Mouse (Mus musculus): ENCODE results near the gene Furin. TPM values are rescaled to one million over a fixed set of nuclear protein-coding genes. Genes with fewer than 3 reads are reported as not detected.

Gene Furin
- 14.3 and 17.2 TPM in 2 replicates for polyA plus RNA-seq (2012; rRNA removed)

DNA sequence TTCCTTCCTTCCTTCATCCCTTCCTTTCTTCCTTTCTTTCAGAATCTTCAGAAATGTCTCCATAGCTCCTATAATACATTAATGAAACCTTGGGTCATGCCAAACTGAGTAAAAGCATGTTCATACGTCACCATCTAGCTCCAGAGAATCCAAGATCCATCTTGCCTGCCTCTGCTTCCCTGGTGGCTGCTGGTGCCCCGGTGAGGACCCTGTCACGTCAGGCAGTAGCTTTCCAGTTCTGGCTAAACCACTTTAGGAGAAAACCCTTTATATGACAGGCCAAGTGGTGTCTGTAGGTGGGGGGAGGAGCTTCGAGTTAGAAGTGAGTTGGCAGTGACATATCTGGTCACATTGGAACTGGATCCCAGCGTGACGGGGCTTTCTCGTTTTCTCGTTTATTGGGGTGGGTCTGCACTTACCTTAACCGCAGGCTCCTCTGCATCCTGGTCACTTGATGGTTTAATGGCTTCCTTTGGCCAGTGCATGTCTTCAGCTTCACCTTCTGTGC, at the start of gene Furin:
Gene Furin (minus strand): TSS at position 249 of the 508 bp plus-strand sequence.

DNA sequence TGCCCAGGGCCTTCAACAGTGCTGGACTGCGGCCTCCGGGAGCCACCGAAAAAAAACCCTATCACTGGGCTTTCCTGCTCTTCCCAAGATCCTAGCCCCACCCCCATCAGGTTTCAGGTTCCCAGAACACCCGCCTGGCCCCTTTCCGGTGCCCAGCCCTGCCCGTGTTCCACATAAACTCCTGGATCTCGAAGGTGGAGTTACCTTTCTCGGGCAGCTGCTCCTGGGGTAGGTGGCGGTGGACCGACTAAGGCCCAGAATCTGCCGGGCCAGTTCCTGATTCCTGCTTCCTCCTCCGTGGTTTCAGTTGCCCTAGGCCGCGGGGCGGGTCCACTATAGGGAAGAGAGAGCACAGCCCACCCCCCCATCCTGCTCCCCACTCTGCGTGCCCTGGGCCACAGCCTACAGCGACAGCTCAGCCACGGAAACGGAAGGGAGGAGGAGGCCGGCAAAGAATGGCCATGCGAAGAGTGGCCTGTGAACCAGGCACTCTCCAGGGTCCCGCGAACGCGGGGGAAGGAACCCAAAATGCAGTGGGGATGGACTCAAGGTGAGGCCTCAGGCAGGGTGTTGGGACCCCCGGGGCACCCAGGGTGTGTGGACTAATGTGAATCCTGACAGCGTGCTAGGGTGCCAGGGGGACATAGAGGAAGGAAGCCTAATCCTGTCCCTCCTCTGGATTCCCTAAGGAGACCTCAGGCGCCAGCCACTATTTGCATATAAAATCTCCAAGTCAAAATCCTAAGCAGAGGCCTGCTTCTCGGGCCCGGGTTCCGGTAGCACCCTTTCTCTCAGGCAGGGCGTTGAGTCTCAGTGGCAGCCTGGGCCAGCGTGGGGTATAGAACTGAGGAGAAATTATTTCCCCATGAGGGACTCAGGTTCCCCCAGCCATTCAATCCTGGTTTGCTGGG, 17.3 kb downstream of the Furin start, which contains the start of gene Fes:
Gene Fes (minus strand): TSS at position 314 of the 911 bp plus-strand sequence.

DNA sequence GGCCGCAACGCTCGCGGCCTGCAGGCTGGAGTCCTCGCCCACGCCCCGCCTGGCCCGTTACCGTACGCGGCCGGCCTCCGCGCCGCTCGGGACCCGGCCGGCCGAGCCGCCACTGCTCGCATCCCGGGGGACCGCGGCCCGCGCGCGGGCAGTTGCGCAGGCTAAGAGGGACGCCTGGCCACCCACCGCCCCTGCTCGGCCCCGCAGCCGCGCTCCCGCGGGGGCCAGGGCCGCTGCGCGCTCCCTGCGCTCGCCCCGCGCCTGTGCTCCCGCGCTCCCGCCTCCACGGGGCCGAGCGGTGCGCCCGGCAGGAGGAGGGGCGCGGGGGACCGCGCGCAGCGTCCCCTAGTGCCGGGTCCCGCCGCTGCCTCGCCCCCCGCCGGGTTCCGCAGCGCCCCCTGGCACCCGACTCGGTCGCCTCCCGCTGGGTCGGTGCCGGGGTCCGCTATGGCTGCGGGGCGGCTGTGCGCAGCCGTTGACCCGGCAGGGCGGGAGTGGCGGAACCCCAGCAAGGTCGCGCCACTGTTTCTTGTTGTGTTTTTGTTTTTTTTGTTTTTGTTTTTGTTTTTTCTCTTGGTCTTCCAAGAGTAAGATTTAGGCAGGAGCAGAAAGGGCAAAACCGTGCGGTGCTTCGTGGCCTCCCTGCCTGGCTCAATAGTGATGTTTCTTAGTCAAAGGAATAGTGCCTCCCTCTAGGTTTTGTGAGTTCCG, 34.0 kb downstream of the Furin start, which contains the start of gene Man2a2:
Gene Man2a2 (minus strand): TSS at position 335 of the 711 bp plus-strand sequence.

DNA sequence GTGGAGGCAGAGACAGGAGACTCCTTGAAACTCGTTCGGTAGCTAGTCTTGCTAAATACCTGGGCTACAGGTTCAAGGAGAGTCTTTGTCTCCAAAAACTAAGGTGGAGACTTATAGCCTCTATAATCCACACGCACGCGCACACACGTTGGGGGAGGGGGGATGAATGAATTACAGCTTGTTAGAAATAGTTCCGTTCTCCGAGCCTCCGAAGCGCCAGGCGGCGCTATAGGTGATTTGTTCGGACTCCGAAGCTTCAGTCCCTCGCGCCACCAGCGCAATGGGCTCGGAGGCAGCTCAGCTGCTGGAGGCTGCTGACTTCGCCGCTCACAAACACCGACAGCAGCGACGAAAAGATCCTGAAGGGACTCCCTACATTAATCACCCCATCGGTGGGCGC, 62.4 kb downstream of the Furin start, which contains the start of gene Hddc3:
Gene Hddc3 (plus strand): TSS at position 247 of the 400 bp plus-strand sequence.

DNA sequence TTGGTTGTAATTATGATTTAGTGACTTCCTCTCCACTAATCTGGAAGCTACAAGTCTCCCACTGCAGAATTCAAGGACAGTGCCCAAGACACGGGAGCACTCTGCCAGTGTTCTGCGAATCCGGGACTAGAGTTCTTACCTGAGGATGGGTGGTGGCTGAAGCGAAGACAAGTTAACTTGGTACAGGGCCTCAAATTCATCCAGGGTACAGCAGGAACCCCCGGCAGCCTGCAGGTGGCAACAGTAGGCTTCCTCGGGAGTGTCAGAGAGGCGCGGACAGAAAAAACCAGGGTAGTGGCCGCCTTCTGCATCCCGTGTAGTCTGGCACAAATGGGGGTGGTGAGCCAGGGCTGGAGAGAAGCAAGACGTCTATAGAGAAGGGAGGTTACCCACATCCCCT, 64.4 kb downstream of the Furin start, which contains the start of gene Unc45a:
Gene Unc45a (minus strand): TSS at position 213 of the 400 bp plus-strand sequence.

Other genes starting within 250 kb of the Furin start
- 13.5 and 14.6 TPM in 2 replicates for gene Sema4b, start 218.6 kb downstream of the Furin start, polyA plus RNA-seq (2012; rRNA removed)
- 23.8 and 28.9 TPM in 2 replicates for gene Cib1, start 172.6 kb downstream of the Furin start, polyA plus RNA-seq (2012; rRNA removed)
- gene Gdpgp1, start 172.6 kb downstream of the Furin start, polyA plus RNA-seq (2012; rRNA removed): 2.0 and 2.3 TPM in 2 replicates
- gene Ttll13, start 159.1 kb downstream of the Furin start, polyA plus RNA-seq (2012; rRNA removed): 0.92 and 0.96 TPM in 2 replicates
- gene Ngrn, start 144.2 kb downstream of the Furin start, polyA plus RNA-seq (2012; rRNA removed): 64.3 and 65.9 TPM in 2 replicates
- gene Vps33b, start 135.8 kb downstream of the Furin start, polyA plus RNA-seq (2012; rRNA removed): 34.2 and 35.7 TPM in 2 replicates
- 18.6 and 22.8 TPM in 2 replicates for gene Prc1, start 111.0 kb downstream of the Furin start, polyA plus RNA-seq (2012; rRNA removed)
- gene Rccd1, start 81.0 kb downstream of the Furin start, polyA plus RNA-seq (2012; rRNA removed): 24.9 and 25.4 TPM in 2 replicates
- 70.6 and 77.1 TPM in 2 replicates for gene Unc45a, start 64.4 kb downstream of the Furin start, polyA plus RNA-seq (2012; rRNA removed)
- 46.9 and 50.0 TPM in 2 replicates for gene Hddc3, start 62.3 kb downstream of the Furin start, polyA plus RNA-seq (2012; rRNA removed)
- gene Man2a2, start 34.1 kb downstream of the Furin start, polyA plus RNA-seq (2012; rRNA removed): 59.6 and 69.5 TPM in 2 replicates
- gene Fes, start 17.5 kb downstream of the Furin start, polyA plus RNA-seq (2012; rRNA removed): 5.3 and 6.2 TPM in 2 replicates
- gene Blm, start 129.7 kb upstream of the Furin start, polyA plus RNA-seq (2012; rRNA removed): 6.4 and 7.4 TPM in 2 replicates

All from central nervous system, embryonic 18 days (tissue).